Mouse (Mus musculus): ENCODE data around the gene Mier2.

DNA sequence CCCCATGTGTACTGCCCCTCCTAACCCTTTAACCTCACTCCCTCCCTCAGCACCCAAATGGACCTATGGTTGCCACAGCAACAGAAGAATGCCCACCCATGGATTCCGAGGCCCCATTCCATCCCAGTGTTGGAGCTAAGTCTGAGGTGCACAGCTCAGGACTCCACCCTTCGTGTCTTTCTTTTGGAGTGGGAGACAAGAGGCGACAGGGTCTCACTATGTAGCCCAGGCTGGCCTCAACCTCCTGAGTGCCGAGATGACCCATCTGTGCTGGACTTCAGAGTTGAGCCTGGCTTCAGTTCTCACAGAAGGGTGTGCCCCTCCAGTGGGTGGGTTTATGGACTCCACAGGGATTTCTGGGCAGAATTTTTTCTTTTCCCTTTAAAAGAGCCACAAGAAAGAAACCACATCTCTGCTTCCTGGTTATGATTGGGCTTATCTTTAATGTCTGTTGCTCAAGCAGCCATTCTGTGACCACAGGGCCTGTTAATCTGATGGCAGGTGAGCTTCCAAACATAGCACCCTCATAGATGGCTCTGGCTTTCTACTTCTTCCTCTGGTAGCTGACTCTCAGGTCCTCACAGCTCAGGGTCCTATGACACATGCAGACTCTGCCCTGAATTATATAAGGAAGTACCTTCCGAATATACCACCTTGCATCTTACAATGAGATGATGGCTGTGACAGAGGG, 32.2 kb upstream of the Mier2 start, which contains the start of gene Theg:
- TF ChIP-seq CTCF (IDR thresholded peaks at IDR 0.05; ENCODE audit: extremely low read depth, insufficient read depth, low read length) (no peak), POLR2A (IDR thresholded peaks at IDR 0.05; ENCODE audit: extremely low read depth, insufficient read depth, low read length) (no peak)
